Mouse (Mus musculus): ENCODE measurements around the gene Ccdc155. TPM values are rescaled to one million over a fixed set of nuclear protein-coding genes. Genes with fewer than 3 reads are reported as not detected.

Gene Ccdc155
- polyA plus RNA-seq, 1 experiment from 2014 or later = 0.58 TPM

DNA sequence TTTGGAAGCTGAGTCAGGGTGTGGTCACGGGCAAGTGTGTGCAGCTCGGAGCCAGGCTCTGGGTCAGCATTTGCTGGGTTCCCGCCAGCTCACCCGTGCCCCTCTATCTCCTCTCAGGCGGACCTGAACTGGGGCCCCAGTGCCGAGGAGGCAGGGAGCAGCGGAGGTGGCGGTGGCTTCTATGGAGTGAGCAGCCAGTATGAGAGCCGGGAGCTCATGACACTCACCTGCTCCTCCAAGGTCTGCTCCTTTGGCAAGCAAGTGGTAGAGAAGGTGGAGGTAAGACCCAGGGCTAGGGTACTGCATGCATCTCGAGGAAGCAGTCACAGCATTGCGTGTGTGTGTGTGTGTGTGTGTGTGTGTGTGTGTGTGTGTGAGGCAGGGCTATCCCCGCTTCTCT, 26.5 kb upstream of the Ccdc155 start:
- Histone ChIP-seq H3K4me2 (ENCODE audit: low read depth, low read length) (no peak overlapping the region), H3K9me3 (replicated peaks; ENCODE audit: control insufficient read depth, low read length) (no peaks in the 10 kb centered on the region), H3K27ac (ENCODE audit: low read length) (no peak overlapping the region), H3K4me3 (ENCODE audit: low read length) (no peak overlapping the region), H3K4me1 (ENCODE audit: control insufficient read depth, insufficient read depth, low read length) (peaks cover 21% of the 10 kb centered on the region), H3K9ac (ENCODE audit: low read length) (no peak overlapping the region), H3K27me3 (ENCODE audit: control insufficient read depth, insufficient read depth, low read length) (no peaks in the 10 kb centered on the region), H3K36me3 (ENCODE audit: control insufficient read depth, insufficient read depth) (peaks cover 44% of the 10 kb centered on the region)
- 78% methylated on average over 12 of the region's 12 CpGs for WGBS
- ATAC-seq (replicated peaks; ENCODE audit: extremely low read depth, insufficient read depth, low FRiP score) = no peak

DNA sequence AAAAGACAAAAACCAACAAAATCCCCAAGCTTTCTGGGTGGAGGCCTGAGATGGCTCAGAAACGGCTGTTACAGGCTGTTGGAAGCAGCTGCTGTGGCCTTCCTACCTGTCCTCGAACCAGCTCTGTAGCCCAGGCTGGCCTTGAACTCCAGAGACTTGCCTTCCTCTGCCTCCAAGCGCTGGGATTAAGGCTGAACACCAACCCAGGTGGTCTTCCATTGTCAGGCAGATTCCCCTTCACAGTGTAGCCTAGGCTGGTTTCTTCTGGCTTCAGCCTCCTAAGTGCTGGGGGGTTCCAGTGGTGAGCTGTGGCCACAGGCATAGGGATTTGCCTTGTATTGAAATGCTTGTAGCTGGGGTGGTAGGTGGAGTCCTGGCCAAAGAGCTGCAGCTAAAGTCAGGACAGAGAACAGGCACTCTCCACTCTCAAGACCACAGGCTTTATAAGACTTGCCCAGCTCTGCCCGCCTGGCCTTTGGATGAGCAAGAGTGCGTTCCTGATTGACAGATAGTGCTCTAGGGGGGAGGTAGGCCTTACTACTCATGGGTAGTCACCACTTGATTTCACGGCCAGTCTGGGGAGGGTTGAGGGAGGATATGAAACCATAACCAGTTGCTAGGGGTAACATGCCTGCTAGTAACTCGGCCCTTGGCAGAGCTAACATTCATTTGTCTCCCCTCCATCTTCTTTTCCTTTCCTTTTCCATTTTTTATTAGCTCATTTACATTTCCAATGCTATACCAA, 24.9 kb upstream of the Ccdc155 start:
- 82% methylated on average over 7 of the region's 7 CpGs for WGBS
- H3K27me3 ChIP-seq (ENCODE audit: control insufficient read depth, insufficient read depth, low read length) = no peaks in the 10 kb centered on the region
- H3K4me1 ChIP-seq (ENCODE audit: control insufficient read depth, insufficient read depth, low read length) = peaks cover 15% of the 10 kb centered on the region
- H3K4me2 ChIP-seq (ENCODE audit: low read depth, low read length) = no peak overlapping the region
- peaks cover 58% of the 10 kb centered on the region for H3K36me3 ChIP-seq (ENCODE audit: control insufficient read depth, insufficient read depth)
- H3K27ac ChIP-seq (ENCODE audit: low read length) = no peak overlapping the region
- ATAC-seq (replicated peaks; ENCODE audit: extremely low read depth, insufficient read depth, low FRiP score) = no peak
- H3K9me3 ChIP-seq (replicated peaks; ENCODE audit: control insufficient read depth, low read length) = no peaks in the 10 kb centered on the region
- no peak overlapping the region for H3K9ac ChIP-seq (ENCODE audit: low read length)
- no peak overlapping the region for H3K4me3 ChIP-seq (ENCODE audit: low read length)

DNA sequence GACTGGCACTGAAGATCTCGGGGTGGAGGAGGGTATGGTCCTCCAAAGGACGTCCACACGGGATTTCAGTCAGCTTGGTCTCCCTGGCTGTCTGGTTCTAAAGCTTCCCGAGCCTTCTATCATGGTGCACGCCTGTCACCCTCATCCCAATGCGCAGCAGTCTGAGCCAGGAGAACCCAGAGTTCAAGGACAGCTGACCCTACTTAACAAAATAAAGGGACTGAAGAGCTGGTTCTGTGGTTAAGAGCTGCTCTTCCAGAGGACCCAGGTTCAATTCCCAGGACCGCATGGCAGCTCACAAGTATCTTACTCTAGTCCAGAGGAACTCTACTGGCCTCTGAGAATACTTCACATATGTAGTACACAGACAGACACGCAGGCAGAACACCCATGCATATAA, 24.4 kb upstream of the Ccdc155 start:
- Histone ChIP-seq H3K36me3 (ENCODE audit: control insufficient read depth, insufficient read depth) (peaks cover 59% of the 10 kb centered on the region), H3K4me2 (ENCODE audit: low read depth, low read length) (no peak overlapping the region), H3K27me3 (ENCODE audit: control insufficient read depth, insufficient read depth, low read length) (no peaks in the 10 kb centered on the region), H3K9me3 (replicated peaks; ENCODE audit: control insufficient read depth, low read length) (no peaks in the 10 kb centered on the region), H3K4me3 (ENCODE audit: low read length) (no peak overlapping the region), H3K9ac (ENCODE audit: low read length) (no peak overlapping the region), H3K27ac (ENCODE audit: low read length) (no peak overlapping the region), H3K4me1 (ENCODE audit: control insufficient read depth, insufficient read depth, low read length) (peaks cover 9% of the 10 kb centered on the region)
- no peak for ATAC-seq (replicated peaks; ENCODE audit: extremely low read depth, insufficient read depth, low FRiP score)
- WGBS = 88% methylated on average over 8 of the region's 8 CpGs

DNA sequence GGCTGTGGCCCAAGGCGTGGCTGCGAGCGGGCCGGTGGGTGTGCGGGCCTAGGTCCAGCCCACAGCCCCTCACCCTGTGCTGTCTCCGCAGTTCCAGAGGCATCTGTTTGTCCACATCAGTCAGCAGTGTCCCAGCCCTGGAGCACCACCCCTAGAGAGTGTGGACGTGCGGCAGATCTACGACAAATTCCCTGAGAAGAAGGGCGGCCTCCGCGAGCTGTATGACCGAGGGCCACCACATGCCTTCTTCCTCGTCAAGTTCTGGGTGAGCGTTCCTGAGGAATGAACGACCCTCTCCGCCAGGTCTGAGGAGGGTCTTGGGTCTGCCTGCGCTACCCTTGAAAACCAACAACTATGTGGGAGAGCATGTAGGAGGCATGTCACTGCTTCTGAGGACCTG, 23.9 kb upstream of the Ccdc155 start:
- Histone ChIP-seq H3K27me3 (ENCODE audit: control insufficient read depth, insufficient read depth, low read length) (no peaks in the 10 kb centered on the region), H3K9me3 (replicated peaks; ENCODE audit: control insufficient read depth, low read length) (no peaks in the 10 kb centered on the region), H3K4me3 (ENCODE audit: low read length) (no peak overlapping the region), H3K27ac (ENCODE audit: low read length) (no peak overlapping the region), H3K36me3 (ENCODE audit: control insufficient read depth, insufficient read depth) (peaks cover 63% of the 10 kb centered on the region), H3K4me1 (ENCODE audit: control insufficient read depth, insufficient read depth, low read length) (peaks cover 4% of the 10 kb centered on the region; the same call in 1 of the 2 replicates), H3K9ac (ENCODE audit: low read length) (no peak overlapping the region), H3K4me2 (ENCODE audit: low read depth, low read length) (no peak overlapping the region)
- no peak for ATAC-seq (replicated peaks; ENCODE audit: extremely low read depth, insufficient read depth, low FRiP score)
- 90% methylated on average over 18 of the region's 18 CpGs for WGBS

DNA sequence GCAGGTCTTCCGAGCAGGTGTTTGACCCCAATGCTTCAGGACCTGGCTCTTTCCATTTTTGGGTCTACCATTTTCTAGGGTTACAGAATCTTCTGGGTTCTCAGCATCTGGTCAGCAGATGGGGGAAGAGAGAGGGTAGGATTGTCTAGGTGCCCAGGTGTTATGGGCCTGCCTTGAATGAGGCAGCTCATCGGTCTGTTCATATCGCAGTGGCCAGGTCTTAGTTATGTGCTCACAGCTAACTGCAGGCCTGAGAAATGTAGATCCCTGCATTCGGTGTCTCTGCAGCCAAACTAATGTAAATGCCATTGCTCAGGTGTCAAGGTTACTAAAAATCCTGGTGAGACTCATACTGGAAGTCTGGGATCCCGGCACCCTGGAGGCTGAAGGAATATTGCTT, 21.7 kb upstream of the Ccdc155 start:
- Histone ChIP-seq H3K4me3 (ENCODE audit: low read length) (no peak overlapping the region), H3K9me3 (replicated peaks; ENCODE audit: control insufficient read depth, low read length) (no peaks in the 10 kb centered on the region), H3K4me2 (ENCODE audit: low read depth, low read length) (no peak overlapping the region), H3K36me3 (ENCODE audit: control insufficient read depth, insufficient read depth) (peaks cover 72% of the 10 kb centered on the region), H3K4me1 (ENCODE audit: control insufficient read depth, insufficient read depth, low read length) (no peaks in the 10 kb centered on the region), H3K9ac (ENCODE audit: low read length) (no peak overlapping the region), H3K27ac (ENCODE audit: low read length) (no peak overlapping the region), H3K27me3 (ENCODE audit: control insufficient read depth, insufficient read depth, low read length) (no peaks in the 10 kb centered on the region)
- 94% methylated on average over 5 of the region's 5 CpGs for WGBS
- ATAC-seq (replicated peaks; ENCODE audit: extremely low read depth, insufficient read depth, low FRiP score) = no peak

DNA sequence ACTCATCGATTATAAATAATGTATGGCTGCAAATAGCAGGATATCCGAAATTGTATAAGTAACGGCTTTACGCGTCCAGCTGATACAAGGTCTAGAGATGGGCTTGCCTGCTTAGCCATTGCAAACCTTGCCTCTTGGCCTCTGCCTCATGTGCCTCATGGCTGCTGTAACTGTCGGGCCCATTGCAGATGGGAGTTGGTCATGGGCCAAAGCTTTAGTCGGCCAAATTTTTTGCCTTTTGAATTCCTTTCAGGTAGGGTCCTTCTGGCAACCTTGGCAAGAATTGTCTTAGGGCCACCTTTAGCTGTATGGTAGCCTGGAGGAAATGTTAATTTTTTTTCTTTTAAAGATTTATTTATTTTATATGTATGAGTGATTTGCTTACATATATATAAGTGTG, 20.1 kb upstream of the Ccdc155 start:
- 88% methylated on average over 7 of the region's 7 CpGs for WGBS
- Histone ChIP-seq H3K4me2 (ENCODE audit: low read depth, low read length) (no peak overlapping the region), H3K27me3 (ENCODE audit: control insufficient read depth, insufficient read depth, low read length) (no peaks in the 10 kb centered on the region), H3K4me1 (ENCODE audit: control insufficient read depth, insufficient read depth, low read length) (no peaks in the 10 kb centered on the region), H3K36me3 (ENCODE audit: control insufficient read depth, insufficient read depth) (peaks cover 77% of the 10 kb centered on the region), H3K27ac (ENCODE audit: low read length) (no peak overlapping the region), H3K9ac (ENCODE audit: low read length) (no peak overlapping the region), H3K4me3 (ENCODE audit: low read length) (no peak overlapping the region), H3K9me3 (replicated peaks; ENCODE audit: control insufficient read depth, low read length) (no peaks in the 10 kb centered on the region)
- ATAC-seq (replicated peaks; ENCODE audit: extremely low read depth, insufficient read depth, low FRiP score) = no peak

DNA sequence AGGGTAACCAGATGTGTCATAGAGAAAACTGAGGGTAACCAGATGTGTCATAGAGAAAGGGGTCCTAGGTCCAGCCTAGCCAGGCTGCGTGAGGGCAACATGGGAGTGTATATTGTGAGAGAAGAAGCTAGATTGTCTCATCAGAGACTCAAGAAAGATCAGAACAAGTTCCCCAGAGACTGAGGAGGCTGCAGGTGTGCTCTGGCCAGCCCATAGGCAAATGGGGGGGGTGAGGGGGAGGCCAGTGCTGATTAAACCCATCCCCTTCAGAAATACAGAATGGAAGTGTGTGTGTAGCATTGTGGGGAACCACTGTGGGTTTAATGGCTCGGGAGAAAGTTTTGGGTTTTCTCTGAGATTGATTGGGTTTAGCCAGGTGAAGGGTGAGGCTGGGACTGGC, 17.0 kb upstream of the Ccdc155 start:
- Histone ChIP-seq H3K27ac (ENCODE audit: low read length) (no peak overlapping the region), H3K4me1 (ENCODE audit: control insufficient read depth, insufficient read depth, low read length) (peaks cover 15% of the 10 kb centered on the region), H3K4me3 (ENCODE audit: low read length) (no peak overlapping the region), H3K27me3 (ENCODE audit: control insufficient read depth, insufficient read depth, low read length) (no peaks in the 10 kb centered on the region), H3K9me3 (replicated peaks; ENCODE audit: control insufficient read depth, low read length) (no peaks in the 10 kb centered on the region), H3K36me3 (ENCODE audit: control insufficient read depth, insufficient read depth) (peaks cover 64% of the 10 kb centered on the region), H3K9ac (ENCODE audit: low read length) (no peak overlapping the region), H3K4me2 (ENCODE audit: low read depth, low read length) (no peak overlapping the region)
- WGBS = 81% methylated on average over 2 of the region's 2 CpGs
- no peak for ATAC-seq (replicated peaks; ENCODE audit: extremely low read depth, insufficient read depth, low FRiP score)

DNA sequence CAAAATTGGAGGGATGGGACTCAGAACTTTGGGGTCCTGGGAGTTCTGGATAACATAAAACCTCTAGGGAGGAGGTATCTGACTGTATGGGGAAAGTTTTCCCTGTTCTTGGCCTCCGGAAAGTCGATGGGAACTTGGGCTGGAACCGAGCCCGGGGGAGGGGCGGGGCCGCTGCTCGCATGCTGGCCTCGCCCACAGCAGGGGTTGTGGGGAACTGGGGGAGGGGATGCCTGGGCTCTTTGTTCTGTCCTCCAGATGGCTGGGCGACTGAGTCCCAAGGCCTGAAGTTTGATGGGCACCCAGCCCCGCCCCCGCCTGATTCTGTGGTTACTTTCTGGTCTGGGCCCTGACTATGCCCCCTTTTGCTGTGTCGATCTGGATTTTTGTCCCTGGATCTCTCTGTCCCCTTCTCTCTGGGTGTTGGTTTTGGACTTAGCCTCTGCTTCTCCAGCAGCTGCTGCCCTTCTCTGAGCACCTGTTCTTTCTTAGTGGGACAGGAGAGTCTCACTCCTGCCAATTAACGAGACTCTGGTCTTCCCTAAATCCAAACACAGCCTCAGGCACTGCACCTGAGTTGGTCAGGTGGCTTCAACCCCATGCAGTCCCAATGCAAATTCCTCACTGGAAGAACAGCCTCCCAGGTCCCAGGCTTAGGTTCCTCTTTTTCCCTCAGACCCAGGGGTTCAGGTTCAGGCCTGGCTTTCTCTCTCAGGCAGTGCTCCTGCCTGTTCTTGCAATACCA, 11.9 kb upstream of the Ccdc155 start:
- H3K9ac ChIP-seq (ENCODE audit: low read length) = peak overlapping the region; percentile 97
- 1% methylated on average over 13 of the region's 13 CpGs for WGBS
- H3K27me3 ChIP-seq (ENCODE audit: control insufficient read depth, insufficient read depth, low read length) = peaks cover 4% of the 10 kb centered on the region
- H3K4me3 ChIP-seq (ENCODE audit: low read length) = peak overlapping the region; percentile 90
- peak overlapping the region; percentile 91 for H3K4me2 ChIP-seq (ENCODE audit: low read depth, low read length)
- H3K27ac ChIP-seq (ENCODE audit: low read length) = peak overlapping the region; percentile 85
- peak; percentile 86 for ATAC-seq (replicated peaks; ENCODE audit: extremely low read depth, insufficient read depth, low FRiP score)
- peaks cover 27% of the 10 kb centered on the region for H3K36me3 ChIP-seq (ENCODE audit: control insufficient read depth, insufficient read depth)
- peaks cover 23% of the 10 kb centered on the region for H3K4me1 ChIP-seq (ENCODE audit: control insufficient read depth, insufficient read depth, low read length)
- no peaks in the 10 kb centered on the region for H3K9me3 ChIP-seq (replicated peaks; ENCODE audit: control insufficient read depth, low read length)

DNA sequence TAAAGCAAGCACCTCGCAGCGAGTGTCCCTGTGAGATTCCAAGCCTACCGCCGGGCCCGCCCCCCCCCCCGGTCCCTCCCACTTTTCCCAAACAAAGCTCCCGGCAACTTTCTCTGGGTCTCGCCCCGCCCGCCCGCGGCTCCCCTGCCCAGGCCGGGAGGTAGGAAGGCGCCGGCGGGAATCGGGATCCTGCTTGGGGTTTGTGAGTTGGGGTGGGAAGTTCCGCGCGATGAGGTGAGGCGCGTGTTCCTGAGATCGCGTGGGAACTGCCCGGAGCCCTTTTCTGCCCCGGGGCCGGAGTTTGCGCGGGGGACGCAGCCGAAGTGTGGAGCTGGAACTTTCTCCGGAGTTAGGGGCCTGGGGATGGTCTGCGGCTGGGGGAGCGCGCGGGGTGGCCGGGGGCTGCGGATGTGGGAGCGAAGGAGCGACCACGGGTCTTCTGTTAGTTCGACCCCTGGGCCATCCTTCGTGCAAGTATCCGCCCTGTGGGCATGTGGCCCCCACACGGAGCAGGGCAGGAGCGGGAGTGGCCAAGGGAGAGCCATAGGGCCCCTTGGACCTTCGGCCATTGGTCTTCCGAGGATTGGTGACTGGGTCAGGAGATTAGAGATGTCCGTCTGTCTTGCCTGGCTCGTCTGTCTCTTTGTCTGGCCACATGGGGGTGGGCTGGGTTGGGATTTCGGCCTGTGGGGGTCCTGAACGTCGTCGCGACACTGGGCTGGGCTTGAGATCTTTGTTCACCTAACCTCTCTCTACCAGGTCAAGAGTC, 11.2 kb upstream of the Ccdc155 start, which contains the start of gene Tead2:
Tead2 (plus strand) TSS at position 81 of the 769 bp plus-strand sequence.
- H3K4me3 ChIP-seq (ENCODE audit: low read length) = peak within 1 kb of the TSS; percentile 90
- under 1% methylated on average over 55 of the region's 55 CpGs for WGBS
- ATAC-seq (replicated peaks; ENCODE audit: extremely low read depth, insufficient read depth, low FRiP score) = peak; percentile 73

More for the DNA sequence above, 11.2 kb upstream of the Ccdc155 start, which contains the start of gene Tead2:
- peaks cover 11% of the 10 kb centered on the region for H3K27me3 ChIP-seq (ENCODE audit: control insufficient read depth, insufficient read depth, low read length)
- peaks cover 22% of the 10 kb centered on the region for H3K36me3 ChIP-seq (ENCODE audit: control insufficient read depth, insufficient read depth)
- no peaks in the 10 kb centered on the region for H3K9me3 ChIP-seq (replicated peaks; ENCODE audit: control insufficient read depth, low read length)
- peak within 1 kb of the TSS; percentile 97 for H3K9ac ChIP-seq (ENCODE audit: low read length)
- peaks cover 25% of the 10 kb centered on the region for H3K4me1 ChIP-seq (ENCODE audit: control insufficient read depth, insufficient read depth, low read length)
- peak within 1 kb of the TSS; percentile 85 for H3K27ac ChIP-seq (ENCODE audit: low read length)
- peak within 1 kb of the TSS; percentile 91 for H3K4me2 ChIP-seq (ENCODE audit: low read depth, low read length)

Measured in heart, embryonic 16.5 days (tissue).